ENCODE assay signal across 17 mouse cellular contexts in genomic region chr17:27637333-27637732, GRCm38 (mm10). TPM values are rescaled to one million over a fixed set of nuclear protein-coding genes. Genes with fewer than 3 reads are reported as not detected.
DNase-seq lines count a peak whose midpoint lies in the region; ATAC-seq and TF ChIP-seq lines count a peak whose summit lies in the region.
"Had no signal": no experiment of that assay in that cellular context is flagged by ENCODE, and none has a peak within 500 bp of the region (broad histone marks: within the 10 kb centered on the region; RNA-seq: fewer than 3 reads in every experiment).

No protein-coding gene starts in this region.

- peaks cover 17% of the 10 kb centered on the region for H3K79me2 ChIP-seq in liver, adult 2 months (ENCODE audit: control insufficient read depth, insufficient read depth, low read length)

- no peak for TF ChIP-seq CTCF in liver, adult 2 months (IDR thresholded peaks at IDR 0.05; ENCODE audit: low read depth, low read length)

- 46% methylated on average over 9 of the region's 9 CpGs for WGBS in heart, embryonic 13.5 days
- WGBS in liver, adult 2 months: 45% methylated on average over 9 of the region's 9 CpGs
- WGBS in liver, embryonic 11.5 days: 81% methylated on average over 9 of the region's 9 CpGs
- 63% methylated on average over 9 of the region's 9 CpGs for WGBS in embryonic facial prominence, embryonic 15.5 days

- no peaks in the 10 kb centered on the region for H3K9me3 ChIP-seq in heart, embryonic 13.5 days
- no peaks in the 10 kb centered on the region for H3K9me3 ChIP-seq in liver, embryonic 11.5 days (ENCODE audit: control insufficient read depth, low read length)
- H3K9me3 ChIP-seq in embryonic facial prominence, embryonic 15.5 days (replicated peaks): no peaks in the 10 kb centered on the region

- peak; percentile 58 for DNase-seq in adrenal gland, postnatal 10 days
- DNase-seq in adrenal gland, adult 18-20 months (ENCODE audit: low spot score in 2 of 2): no peak
- DNase-seq in heart, postnatal 10 days: no peak
- DNase-seq in liver, adult 2 months (ENCODE audit: extremely low read depth, low read depth, low spot score): peak; percentile 38
- no peak for DNase-seq in liver, embryonic 11.5 days (ENCODE audit: low spot score)
- DNase-seq in adipocyte (ENCODE audit: low spot score): no peak
- DNase-seq: embryo, embryonic 11 days; gastrocnemius, postnatal 14 days; kidney, adult 8-10 months; layer of hippocampus, postnatal 36 days had no signal

- no peak overlapping the region for H3K4me2 ChIP-seq in heart, embryonic 13.5 days
- H3K4me2 ChIP-seq in liver, embryonic 11.5 days: no peak overlapping the region
- H3K4me2 ChIP-seq in embryonic facial prominence, embryonic 15.5 days (replicated peaks): no peak overlapping the region

- peak overlapping the region; percentile 28; the same call in 1 of the 2 replicates for H3K27ac ChIP-seq in heart, embryonic 13.5 days (replicated peaks)
- H3K27ac ChIP-seq in liver, adult 2 months (replicated peaks; ENCODE audit: insufficient read depth, low read depth, low read length): no peak overlapping the region
- no peak overlapping the region for H3K27ac ChIP-seq in liver, embryonic 11.5 days (ENCODE audit: low read depth, low read length)
- H3K27ac ChIP-seq in embryonic facial prominence, embryonic 15.5 days (replicated peaks): 0 out of 2 replicates have a peak overlapping the region, but pooled peaks have one; percentile 17
- H3K27ac ChIP-seq: liver, embryonic 14.5 days had no signal

- no peak for ATAC-seq in heart, embryonic 13.5 days (ENCODE audit: extremely low read depth, insufficient number of reproducible peaks, low FRiP score, low TSS enrichment)
- no peak for ATAC-seq in liver, embryonic 11.5 days (replicated peaks; ENCODE audit: low FRiP score)
- ATAC-seq in embryonic facial prominence, embryonic 15.5 days (ENCODE audit: insufficient number of reproducible peaks, low FRiP score, low TSS enrichment, low read depth): no peak

- intact Hi-C loops in heart, postnatal 10 days (cut with DNase I): no loop called here

- peaks cover 18% of the 10 kb centered on the region for H3K36me3 ChIP-seq in heart, embryonic 13.5 days
- H3K36me3 ChIP-seq in liver, adult 2 months (ENCODE audit: control insufficient read depth, insufficient read depth, low read length): peaks cover 6% of the 10 kb centered on the region
- peaks cover 16% of the 10 kb centered on the region for H3K36me3 ChIP-seq in liver, embryonic 11.5 days (ENCODE audit: control insufficient read depth, insufficient read depth, low read length)
- H3K36me3 ChIP-seq in embryonic facial prominence, embryonic 15.5 days: peaks cover 10% of the 10 kb centered on the region

- H3K4me3 ChIP-seq in heart, embryonic 13.5 days: no peak overlapping the region
- H3K4me3 ChIP-seq in liver, adult 2 months (ENCODE audit: insufficient read depth, low read depth, low read length): no peak overlapping the region
- H3K4me3 ChIP-seq in liver, embryonic 11.5 days (ENCODE audit: low read depth, low read length): no peak overlapping the region
- no peak overlapping the region for H3K4me3 ChIP-seq in embryonic facial prominence, embryonic 15.5 days (replicated peaks)

- no peaks in the 10 kb centered on the region for H3K27me3 ChIP-seq in heart, embryonic 13.5 days (replicated peaks)
- H3K27me3 ChIP-seq in liver, adult 2 months (ENCODE audit: control insufficient read depth, insufficient read depth, low read length): no peaks in the 10 kb centered on the region
- no peaks in the 10 kb centered on the region for H3K27me3 ChIP-seq in liver, embryonic 11.5 days (replicated peaks; ENCODE audit: control insufficient read depth, insufficient read depth, low read length)
- H3K27me3 ChIP-seq in embryonic facial prominence, embryonic 15.5 days: no peaks in the 10 kb centered on the region

- H3K9ac ChIP-seq in heart, embryonic 13.5 days: peak overlapping the region; percentile 56; the same call in 1 of the 2 replicates
- H3K9ac ChIP-seq in liver, adult 2 months (ENCODE audit: low read depth, low read length): no peak overlapping the region
- no peak overlapping the region for H3K9ac ChIP-seq in liver, embryonic 11.5 days (ENCODE audit: low read depth, low read length)
- no peak overlapping the region for H3K9ac ChIP-seq in embryonic facial prominence, embryonic 15.5 days
- H3K9ac ChIP-seq: liver, embryonic 14.5 days had no signal

- TF ChIP-seq POLR2A in liver, adult 2 months (IDR thresholded peaks at IDR 0.05; ENCODE audit: extremely low read depth, insufficient read depth, low read length): no peak

- peaks cover 47% of the 10 kb centered on the region for H3K4me1 ChIP-seq in heart, embryonic 13.5 days
- H3K4me1 ChIP-seq in liver, adult 2 months (ENCODE audit: control insufficient read depth, insufficient read depth, low read length): peaks cover 17% of the 10 kb centered on the region
- peaks cover 27% of the 10 kb centered on the region for H3K4me1 ChIP-seq in liver, embryonic 11.5 days (replicated peaks; ENCODE audit: control insufficient read depth, insufficient read depth, low read length)
- peaks cover 27% of the 10 kb centered on the region for H3K4me1 ChIP-seq in embryonic facial prominence, embryonic 15.5 days

RNA-seq across cellular contexts. Expression of gene Rps10, which starts 0.9 kb away (rescaled TPM):
- 1,000 to 10,000 TPM in 1 of 2 experiments, 100 to 1,000 TPM in 1; 973 to 1,027 TPM for total RNA-seq in adrenal gland, postnatal 10 days (2021)
- total RNA-seq in adrenal gland, adult 18-20 months (2021): 100 to 1,000 TPM; 930 to 948 TPM
- polyA plus RNA-seq in heart, embryonic 13.5 days (2015; fragmentation: Nextera tagmentation; extraction: Ambion mirVana): 600 and 606 TPM in 2 replicates
- total RNA-seq in heart, postnatal 10 days (2021): 100 to 1,000 TPM; 713 to 733 TPM
- 416 and 461 TPM in 2 replicates for total RNA-seq in liver, adult 2 months (2014; rRNA removed)
- polyA plus RNA-seq in liver, adult 2 months (2012; rRNA removed): 407 and 437 TPM in 2 replicates
- 1,138 and 1,235 TPM in 2 replicates for polyA plus RNA-seq in liver, embryonic 11.5 days (2014; fragmentation: Nextera tagmentation; extraction: Ambion mirVana)
- polyA plus RNA-seq in embryonic facial prominence, embryonic 15.5 days (2015; fragmentation: Nextera tagmentation; extraction: Ambion mirVana): 989 and 990 TPM in 2 replicates

RNA-seq across cellular contexts. Expression of gene RPS10-NUDT3, which starts 2.3 kb away (rescaled TPM):
- 1 to 10 TPM in 1 of 2 experiments, not detected in 1; 1.2 TPM for total RNA-seq in adrenal gland, postnatal 10 days (2021)
- not detected for total RNA-seq in adrenal gland, adult 18-20 months (2021)
- not detected in 2 replicates for polyA plus RNA-seq in heart, embryonic 13.5 days (2015; fragmentation: Nextera tagmentation; extraction: Ambion mirVana)
- total RNA-seq in heart, postnatal 10 days (2021): 1 to 10 TPM in 1 of 2 experiments, not detected in 1; 1.0 TPM
- total RNA-seq in liver, adult 2 months (2014; rRNA removed): not detected in 2 replicates
- not detected in 2 replicates for polyA plus RNA-seq in liver, adult 2 months (2012; rRNA removed)
- polyA plus RNA-seq in liver, embryonic 11.5 days (2014; fragmentation: Nextera tagmentation; extraction: Ambion mirVana): not detected in 2 replicates
- polyA plus RNA-seq in embryonic facial prominence, embryonic 15.5 days (2015; fragmentation: Nextera tagmentation; extraction: Ambion mirVana): not detected in 2 replicates
- total RNA-seq: gastrocnemius, postnatal 14 days; layer of hippocampus, postnatal 36 days; megakaryocyte, adult 5-6 weeks; MEL had no signal
- polyA plus RNA-seq: forebrain, embryonic 11.5 days; liver, embryonic 14.5 days; thymus, postnatal 0 days had no signal

RNA-seq across cellular contexts. Expression of gene Nudt3, which starts 14.0 kb away (rescaled TPM):
- total RNA-seq in adrenal gland, postnatal 10 days (2021): 100 to 1,000 TPM; 166 to 171 TPM
- total RNA-seq in adrenal gland, adult 18-20 months (2021): 100 to 1,000 TPM; 201 to 202 TPM
- polyA plus RNA-seq in heart, embryonic 13.5 days (2015; fragmentation: Nextera tagmentation; extraction: Ambion mirVana): 98.8 and 108 TPM in 2 replicates
- 100 to 1,000 TPM; 380 to 410 TPM for total RNA-seq in heart, postnatal 10 days (2021)
- 19.5 and 21.1 TPM in 2 replicates for total RNA-seq in liver, adult 2 months (2014; rRNA removed)
- 23.5 and 25.5 TPM in 2 replicates for polyA plus RNA-seq in liver, adult 2 months (2012; rRNA removed)
- 19.6 and 26.1 TPM in 2 replicates for polyA plus RNA-seq in liver, embryonic 11.5 days (2014; fragmentation: Nextera tagmentation; extraction: Ambion mirVana)
- polyA plus RNA-seq in embryonic facial prominence, embryonic 15.5 days (2015; fragmentation: Nextera tagmentation; extraction: Ambion mirVana): 98.7 and 99.3 TPM in 2 replicates

RNA-seq across cellular contexts. Expression of gene Pacsin1, which starts 18.0 kb away (rescaled TPM):
- total RNA-seq in adrenal gland, postnatal 10 days (2021): 1 to 10 TPM; 3.2 to 4.6 TPM
- total RNA-seq in adrenal gland, adult 18-20 months (2021): 1 to 10 TPM; 4.9 TPM
- 0.78 and 1.4 TPM in 2 replicates for polyA plus RNA-seq in heart, embryonic 13.5 days (2015; fragmentation: Nextera tagmentation; extraction: Ambion mirVana)
- total RNA-seq in heart, postnatal 10 days (2021): under 1 TPM; 0.05 to 0.20 TPM
- 0.27 TPM in 1 of 2 replicates, not detected in the other for total RNA-seq in liver, adult 2 months (2014; rRNA removed)
- 0.16 and 0.23 TPM in 2 replicates for polyA plus RNA-seq in liver, adult 2 months (2012; rRNA removed)
- polyA plus RNA-seq in liver, embryonic 11.5 days (2014; fragmentation: Nextera tagmentation; extraction: Ambion mirVana): 0.71 and 0.75 TPM in 2 replicates
- 5.2 and 5.3 TPM in 2 replicates for polyA plus RNA-seq in embryonic facial prominence, embryonic 15.5 days (2015; fragmentation: Nextera tagmentation; extraction: Ambion mirVana)
- total RNA-seq: MEL had no signal

Comparison
In these comparisons a context has a peak if more than half of its experiments do, and no peak if none do; other contexts are left out.
1. DNase-seq: peak in adrenal gland, postnatal 10 days (single experiment) and liver, adult 2 months (single experiment); none in adrenal gland, adult 18-20 months (0 of 2), heart, postnatal 10 days (0 of 2), liver, embryonic 11.5 days (single experiment) and adipocyte (single experiment).
2. H3K27ac ChIP-seq: peak in heart, embryonic 13.5 days (single experiment) and embryonic facial prominence, embryonic 15.5 days (single experiment); none in liver, adult 2 months (single experiment) and liver, embryonic 11.5 days (single experiment).